Mouse (Mus musculus) E14TG2a.4 (cell line): ENCODE data around the gene Ptgr2.

Experiments used
- CTCF ChIP-seq: conservative IDR thresholded peaks from 2 replicates; pipeline ENCODE4 v1.5.1; 2014; ENCODE audit warnings: low read length
- NANOG ChIP-seq: IDR thresholded peaks from 2 replicates; pipeline ENCODE4 v1.6.1; 2014; ENCODE audit warnings: borderline replicate concordance, low read length, mixed read lengths
- POU5F1 ChIP-seq: IDR thresholded peaks from 2 replicates; pipeline ENCODE4 v1.6.1; 2014; ENCODE audit warnings: low read length, borderline replicate concordance

GRCm38 (mm10) chr12:84362872-84363271, 77.8 kb downstream of the Ptgr2 start:
- TF ChIP-seq CTCF: no peak
- TF ChIP-seq POU5F1: no peak
- no peak for TF ChIP-seq NANOG
